Mouse (Mus musculus): Measurements from ENCODE around the gene Mkln1.
A peak's percentile ranks its signal among the peaks of the same experiment; 100 is the strongest.

Mkln1 gene

DNA sequence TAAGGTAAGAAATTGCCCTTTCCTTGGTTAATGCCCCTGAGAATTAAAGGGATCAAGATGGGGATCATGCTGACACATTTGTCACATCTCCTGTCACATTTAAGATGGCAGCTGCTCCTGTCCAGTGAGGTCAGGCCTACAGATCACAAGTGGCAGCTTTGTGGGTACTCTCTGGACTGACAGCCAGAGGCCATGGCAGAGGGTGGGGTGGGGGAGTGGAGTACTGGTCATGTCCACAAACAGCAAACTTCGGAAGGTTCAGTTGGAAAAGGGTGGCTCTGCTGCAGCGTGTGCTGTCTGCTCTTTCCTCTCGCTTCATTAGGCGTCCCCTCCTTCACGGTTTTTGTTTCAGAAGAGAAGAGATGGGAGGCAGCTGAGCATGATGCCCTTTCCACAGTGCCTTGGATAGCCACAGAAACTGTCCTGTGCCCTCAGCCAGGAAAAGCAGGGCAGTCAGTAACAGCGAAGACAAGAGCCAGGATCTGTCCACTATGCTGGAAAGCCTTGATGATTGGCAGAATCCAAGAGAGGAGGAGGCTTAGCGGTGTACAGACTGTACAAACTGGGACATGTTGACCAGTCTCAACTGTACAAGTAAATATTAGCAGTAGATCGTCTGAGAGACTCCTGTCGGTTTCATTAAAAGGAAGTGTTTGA, 119.3 kb downstream of the Mkln1 start:
- DNase-seq (ENCODE audit: low spot score): no peak

GRCm38 (mm10) chr6:31518338-31518698, 119.8 kb downstream of the Mkln1 start:
- DNase-seq (ENCODE audit: low spot score): no peak

DNA sequence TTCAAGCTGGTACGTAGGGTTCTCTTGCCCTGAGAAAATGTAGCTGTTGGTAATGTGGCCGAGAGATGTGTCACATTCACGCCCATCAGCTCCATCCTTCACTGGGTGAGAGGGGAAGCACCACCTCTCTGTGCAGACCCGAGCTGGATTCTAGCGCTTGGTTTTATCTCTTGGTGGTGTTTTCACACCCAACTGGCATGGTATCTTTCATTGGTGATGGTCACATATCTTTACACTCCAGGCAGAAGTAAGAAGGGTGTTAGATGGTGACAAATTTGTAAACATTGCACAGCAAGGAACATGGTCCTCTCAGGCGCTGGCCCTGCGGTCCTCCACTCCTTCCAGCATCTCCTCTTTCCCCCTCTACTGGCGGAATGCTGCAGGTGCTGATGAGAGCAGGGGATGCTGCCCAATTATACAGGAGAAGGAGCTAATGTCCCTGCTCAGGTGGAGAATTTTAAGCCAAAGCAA, 120.5 kb downstream of the Mkln1 start:
- peak; percentile 47 for DNase-seq (ENCODE audit: low spot score)

- DNase-seq (ENCODE audit: low spot score): no peak
Observed at GRCm38 (mm10) chr6:31520486-31521215, 122.1 kb downstream of the Mkln1 start.

DNA sequence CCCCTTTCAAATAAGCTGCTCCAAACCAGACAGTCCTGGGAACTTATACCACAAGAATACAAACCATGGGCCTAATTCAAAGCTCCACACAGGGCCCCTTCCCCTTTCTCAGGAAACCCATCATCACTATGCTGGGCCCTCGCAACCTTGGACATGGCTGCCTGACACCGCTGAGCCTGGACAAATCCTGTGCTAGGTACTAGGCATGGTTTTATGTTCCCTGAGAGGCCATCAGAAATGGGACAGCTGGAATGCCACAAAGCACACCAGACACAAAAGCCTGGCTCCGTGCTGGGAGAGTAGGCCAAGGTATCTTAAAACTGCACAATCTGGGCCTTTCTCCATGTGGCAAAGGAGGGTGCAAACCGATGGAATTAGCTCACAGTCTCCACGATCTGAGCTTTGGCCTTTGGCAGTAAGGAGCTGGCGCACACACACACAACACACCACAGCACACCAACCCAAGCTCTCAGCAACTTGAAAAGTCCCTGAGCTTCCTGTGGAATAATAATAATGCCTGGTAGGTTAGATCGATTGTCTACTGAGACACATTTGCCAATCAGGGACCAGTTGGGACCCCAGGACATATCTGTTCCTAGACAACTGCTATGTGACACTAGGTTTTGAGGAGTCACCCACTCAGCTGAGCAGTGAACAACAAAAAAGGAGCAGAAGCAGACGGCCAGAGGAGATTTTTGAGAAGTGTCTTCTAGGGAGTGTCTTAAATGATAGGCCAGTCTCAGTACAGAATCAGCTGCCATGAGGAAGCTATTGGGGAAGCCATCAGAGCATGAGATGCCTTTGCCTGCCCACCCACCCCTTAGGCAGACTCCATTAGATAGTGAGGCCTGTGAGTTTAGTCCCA, 123.2 kb downstream of the Mkln1 start:
- DNase-seq (ENCODE audit: low spot score): no peak

- DNase-seq (ENCODE audit: low spot score): no peak
Observed at GRCm38 (mm10) chr6:31522478-31522877, 123.9 kb downstream of the Mkln1 start.

DNA sequence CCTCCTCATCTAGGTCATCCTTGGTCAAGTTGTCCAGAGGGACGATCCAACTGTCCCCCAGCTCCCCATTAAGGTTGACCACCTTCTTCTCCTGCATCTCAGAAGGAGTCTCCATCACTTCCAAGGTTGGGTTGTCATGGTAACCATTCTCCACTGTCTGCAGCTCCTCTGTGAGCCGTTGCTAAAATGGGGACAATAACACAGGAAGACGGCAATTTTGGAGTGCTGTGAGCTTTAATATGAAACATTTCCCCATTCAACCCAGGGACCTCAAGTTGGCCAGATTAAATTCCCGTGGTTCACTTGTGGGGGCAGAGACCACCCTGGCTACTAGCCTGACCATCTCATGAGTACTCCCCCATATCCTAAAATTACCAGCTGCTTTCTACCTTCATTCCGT, 124.5 kb downstream of the Mkln1 start:
- DNase-seq (ENCODE audit: low spot score): no peak

GRCm38 (mm10) chr6:31523657-31524056, 125.1 kb downstream of the Mkln1 start:
- no peak for DNase-seq (ENCODE audit: low spot score)

DNA sequence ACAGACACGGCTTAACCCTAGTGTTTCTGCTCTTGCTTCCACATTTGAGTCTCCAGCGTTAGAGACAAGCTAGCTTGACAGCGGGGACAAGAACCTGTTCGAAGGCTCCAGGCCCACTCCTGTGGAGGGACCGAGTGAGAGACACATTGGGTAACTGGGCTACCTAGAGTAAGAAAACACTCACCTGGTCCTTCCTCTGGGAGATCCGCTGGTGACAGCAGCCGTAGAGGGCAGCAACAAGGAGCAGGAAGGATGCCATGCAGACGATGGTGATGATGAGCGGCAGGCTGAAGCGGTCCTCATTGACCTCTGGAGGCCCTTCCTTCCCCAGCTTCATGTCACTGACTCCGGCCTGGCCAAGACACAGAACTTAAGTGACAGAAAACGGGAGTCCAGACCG, 125.6 kb downstream of the Mkln1 start:
- DNase-seq (ENCODE audit: low spot score): no peak

DNA sequence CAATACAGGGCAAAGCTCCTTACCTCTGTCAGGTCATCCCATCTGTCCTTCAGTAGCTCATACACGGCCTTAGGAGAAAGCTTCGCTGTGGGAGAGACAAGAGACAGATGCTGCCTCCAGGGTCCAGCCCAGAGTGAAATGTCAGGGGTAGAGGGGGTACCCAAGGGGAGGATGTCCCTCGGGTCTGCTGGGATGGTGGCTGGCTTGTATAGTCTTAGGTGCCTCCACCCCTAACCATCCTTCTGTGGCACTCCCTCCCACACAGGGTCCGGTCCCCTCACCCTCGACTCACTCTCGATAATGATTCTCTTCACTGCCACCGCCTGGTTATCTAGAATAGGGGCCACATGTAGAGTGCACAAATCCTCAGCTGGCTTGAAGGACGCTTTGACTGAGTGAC, 126.1 kb downstream of the Mkln1 start:
- no peak for DNase-seq (ENCODE audit: low spot score)

- DNase-seq (ENCODE audit: low spot score): peak; percentile 40
Observed at GRCm38 (mm10) chr6:31525231-31525900, 126.8 kb downstream of the Mkln1 start.

DNA sequence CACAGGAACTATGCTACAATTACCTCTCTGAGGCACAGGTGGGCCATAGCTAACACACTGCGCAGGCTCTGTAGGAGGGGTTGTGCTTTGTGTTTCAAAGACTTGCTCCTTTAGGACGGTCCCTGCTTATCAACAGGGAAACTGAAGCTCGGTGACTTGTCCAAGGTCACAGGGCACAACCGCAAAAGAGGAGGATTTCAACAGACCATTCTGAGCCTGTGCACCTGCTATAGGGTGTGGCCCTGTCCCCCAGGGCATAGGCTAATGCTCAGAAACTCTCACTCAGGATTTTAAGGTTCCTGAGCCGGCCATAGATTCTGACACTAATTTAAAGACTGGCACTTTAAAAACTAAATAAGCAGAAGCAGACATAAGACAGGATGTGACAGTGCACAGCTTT, 128.4 kb downstream of the Mkln1 start:
- no peak for DNase-seq (ENCODE audit: low spot score)

DNA sequence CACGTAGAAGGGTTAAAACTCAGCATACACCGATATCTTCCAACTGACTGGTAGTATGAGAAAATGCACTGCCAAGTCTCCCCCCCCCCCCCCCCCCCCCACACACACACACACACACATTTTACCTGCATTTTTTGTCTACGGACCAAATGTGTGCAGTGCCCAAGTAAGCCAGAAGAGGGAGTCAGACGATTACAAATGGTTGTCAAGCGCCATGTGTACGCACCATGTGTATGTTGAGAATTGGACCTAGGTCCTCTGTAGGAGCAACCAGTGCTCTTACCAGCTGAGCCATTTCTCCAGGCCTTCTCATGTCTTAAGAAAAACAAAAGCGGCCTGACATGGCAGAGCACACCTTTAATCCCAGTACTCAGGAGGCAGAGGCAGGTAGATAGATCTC, 129.4 kb downstream of the Mkln1 start:
- no peak for DNase-seq (ENCODE audit: low spot score)

GRCm38 (mm10) chr6:31528339-31528738, 129.8 kb downstream of the Mkln1 start:
- DNase-seq (ENCODE audit: low spot score): no peak

GRCm38 (mm10) chr6:31531880-31532279, 133.3 kb downstream of the Mkln1 start:
- DNase-seq (ENCODE audit: low spot score): no peak

- no peak for DNase-seq (ENCODE audit: low spot score)
Observed at GRCm38 (mm10) chr6:31534705-31535104, 136.2 kb downstream of the Mkln1 start.

DNA sequence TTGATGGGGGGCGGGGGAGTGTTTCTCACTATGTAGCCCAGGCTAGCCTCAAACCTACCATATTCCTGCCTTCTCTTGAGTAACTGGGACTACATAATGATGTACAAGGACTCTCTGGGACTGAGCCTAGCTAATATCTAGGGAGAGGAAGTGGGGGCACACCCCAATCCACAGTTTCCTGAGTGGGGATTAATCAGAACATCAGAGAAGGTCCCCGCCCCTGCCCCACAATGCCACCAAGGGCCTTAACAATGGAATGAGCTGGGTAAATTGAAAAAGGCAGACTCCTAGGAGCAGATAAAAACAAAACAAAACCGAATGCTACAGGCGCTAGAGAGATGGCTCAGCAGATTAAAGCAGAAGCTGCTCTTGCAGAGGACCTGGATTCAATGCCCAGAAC, 138.7 kb downstream of the Mkln1 start:
- no peak for DNase-seq (ENCODE audit: low spot score)

DNA sequence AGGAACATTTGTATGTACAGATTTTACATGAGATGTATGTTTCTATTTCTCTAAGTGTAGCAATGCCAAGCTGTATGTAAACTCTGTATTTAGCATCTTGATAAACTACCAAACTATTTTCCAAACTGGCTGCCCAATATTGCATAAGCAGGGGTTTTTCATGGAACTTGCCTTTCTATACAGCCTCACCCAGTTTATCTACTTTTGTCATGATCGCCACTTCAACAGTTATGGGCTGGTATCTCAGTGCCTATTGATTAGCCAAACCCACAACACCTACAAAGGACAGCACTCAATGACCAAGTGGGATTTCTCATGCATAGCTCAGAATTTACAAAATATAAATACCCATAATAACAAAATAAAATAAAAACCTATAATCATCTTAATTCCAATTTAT, 139.6 kb downstream of the Mkln1 start:
- DNase-seq (ENCODE audit: low spot score): no peak

GRCm38 (mm10) chr6:31540018-31540417, 141.5 kb downstream of the Mkln1 start:
- no peak for DNase-seq (ENCODE audit: low spot score)

GRCm38 (mm10) chr6:31544318-31544717, 145.8 kb downstream of the Mkln1 start:
- no peak for DNase-seq (ENCODE audit: low spot score)

DNA sequence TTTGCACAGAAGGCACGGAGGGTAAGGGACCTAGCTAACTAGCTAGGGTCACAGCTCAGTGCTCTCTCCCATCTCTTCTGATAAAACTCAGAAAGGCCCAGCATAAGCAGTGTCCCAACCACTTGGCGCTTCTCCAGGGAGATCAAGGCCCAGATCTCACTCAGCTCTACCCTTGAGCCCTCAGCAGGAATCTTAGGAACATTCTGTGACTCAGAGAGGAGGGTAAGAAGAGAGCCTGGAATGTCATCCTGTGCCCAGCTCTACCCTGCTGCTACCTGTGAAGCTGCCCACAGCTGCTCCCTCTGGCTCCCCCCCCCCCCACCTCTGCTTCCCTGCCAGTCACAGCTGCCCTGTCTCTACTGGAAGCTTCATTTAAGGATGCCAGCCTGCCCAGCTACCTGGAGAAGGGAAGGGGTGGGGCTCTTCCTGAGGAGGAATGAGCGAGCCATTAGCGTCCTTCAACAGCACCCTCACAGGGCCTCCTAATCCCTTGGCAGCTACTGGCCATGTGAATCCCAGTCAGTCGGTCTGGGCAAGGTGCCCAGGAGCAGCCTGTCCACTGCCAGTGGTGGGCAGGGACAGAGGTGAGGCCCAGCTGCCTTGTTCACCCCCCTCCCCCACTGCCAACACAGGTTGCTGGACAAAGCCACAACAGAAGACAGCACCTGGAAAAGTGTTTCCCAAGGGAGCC, 151.0 kb downstream of the Mkln1 start:
- no peak for DNase-seq (ENCODE audit: low spot score)

Measured in spleen, adult 12 weeks (tissue).